Mouse (Mus musculus): ENCODE data around the gene Fzd9.

- TF ChIP-seq CTCF (IDR thresholded peaks at IDR 0.05) (no peak), EP300 (IDR thresholded peaks at IDR 0.05; ENCODE audit: insufficient read depth, low read depth, low read length) (no peak)
Observed at GRCm38 (mm10) chr5:135220941-135221340, 30.1 kb downstream of the Fzd9 start.
